Mouse (Mus musculus) neutrophil, adult 5-6 weeks (primary cell): ENCODE measurements around the gene Btbd9. TPM values are rescaled to one million over a fixed set of nuclear protein-coding genes. Genes with fewer than 3 reads are reported as not detected.

Experiments used
- ATAC-seq: fragments of 151-379, 151-347 bp; 2 replicates; pipeline ENCODE4 v1.8.0; 2017; ENCODE audit warnings: mild to moderate bottlenecking, moderate TSS enrichment; ENCODE audit not compliant: insufficient number of reproducible peaks, poor library complexity, low FRiP score, severe bottlenecking; ENCODE audit errors: extremely low read depth
- total RNA-seq: library from RNA; stranded (forward); fragments of 200-1000 nt; gene quantifications from 2 replicates; pipeline ENCODE4 v1.2.3, GENCODE M21; 2017

The Btbd9 gene
- total RNA-seq, 1 experiment from 2014 or later = 37.0 TPM

DNA sequence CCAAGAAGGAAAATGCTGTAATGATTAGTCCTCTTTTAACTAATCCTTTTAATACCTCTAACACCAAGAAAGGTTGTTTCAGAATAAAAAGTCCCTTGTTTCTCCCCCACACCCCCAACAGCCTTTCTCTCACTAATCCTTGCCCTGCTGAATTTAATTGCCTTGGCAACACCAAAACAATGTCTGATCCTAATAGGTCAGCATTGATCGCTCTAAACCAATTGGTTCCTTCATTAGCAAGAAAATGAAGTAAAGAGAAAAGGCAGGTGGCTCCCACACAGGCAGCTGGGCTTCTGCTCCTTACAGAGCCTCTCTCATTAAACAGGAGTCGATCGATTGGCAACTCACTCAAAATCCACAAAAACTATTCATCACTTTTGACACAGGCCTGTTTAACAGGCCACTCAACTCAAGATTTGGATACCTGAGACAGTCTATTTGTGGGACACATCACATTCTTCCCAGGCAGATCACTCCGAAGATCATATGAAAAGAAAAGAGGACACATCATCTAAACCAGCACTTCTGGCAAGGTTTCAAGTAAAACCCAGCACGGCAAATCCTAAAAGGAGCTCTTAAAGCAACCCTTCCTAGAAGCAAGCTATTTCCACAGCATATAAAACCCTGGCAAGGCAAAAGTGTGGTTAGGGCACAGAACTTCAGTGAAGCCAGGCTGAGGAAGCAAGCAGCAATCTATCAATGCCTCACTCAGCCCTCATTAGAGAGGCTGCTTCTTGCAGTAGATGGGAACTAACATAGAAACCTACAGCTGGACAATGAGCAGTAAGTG lies 197.9 kb downstream of the Btbd9 start:
- no peak for ATAC-seq

GRCm38 (mm10) chr17:30377754-30378153 lies 198.5 kb downstream of the Btbd9 start:
- no peak for ATAC-seq

GRCm38 (mm10) chr17:30375107-30375506 lies 201.2 kb downstream of the Btbd9 start:
- no peak for ATAC-seq

DNA sequence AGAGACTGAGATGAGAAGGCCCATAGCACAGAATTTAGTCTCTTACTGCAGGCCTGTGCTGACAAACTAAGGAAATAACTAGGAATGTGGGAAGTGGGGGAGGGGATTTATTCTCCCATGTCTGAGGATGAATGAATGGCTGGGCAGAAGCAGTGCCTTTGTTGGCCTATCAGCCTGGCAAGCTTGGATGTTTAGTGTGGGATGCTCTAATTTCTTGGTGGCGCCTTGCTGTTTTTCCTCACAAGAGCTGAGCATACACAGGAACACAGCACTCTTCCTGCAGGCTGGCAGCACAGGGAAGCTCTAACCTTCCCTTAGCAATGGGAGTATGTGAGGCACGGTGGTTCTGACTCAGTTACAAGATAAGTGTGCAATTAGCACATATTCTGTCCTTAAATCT lies 207.7 kb downstream of the Btbd9 start:
- no peak for ATAC-seq

DNA sequence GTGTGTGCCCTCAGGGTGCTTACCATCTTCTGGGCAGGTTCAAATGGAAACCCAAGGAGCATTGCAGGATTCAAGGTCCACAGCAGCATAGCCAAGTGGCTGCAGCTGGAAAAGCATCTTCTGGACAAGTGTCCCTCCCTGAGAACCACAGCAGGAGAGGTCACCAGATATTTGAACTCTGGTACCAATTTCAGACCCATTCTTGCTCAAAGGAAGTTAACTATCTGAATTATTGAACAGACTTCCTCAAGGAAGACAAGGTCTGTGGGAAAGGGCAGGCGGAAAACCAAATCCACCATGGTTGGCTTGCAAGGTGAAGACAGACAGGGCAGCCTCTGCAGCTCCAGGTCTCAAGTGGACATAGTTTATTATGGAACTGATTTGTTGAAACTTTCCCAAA lies 211.6 kb downstream of the Btbd9 start:
- ATAC-seq = no peak

DNA sequence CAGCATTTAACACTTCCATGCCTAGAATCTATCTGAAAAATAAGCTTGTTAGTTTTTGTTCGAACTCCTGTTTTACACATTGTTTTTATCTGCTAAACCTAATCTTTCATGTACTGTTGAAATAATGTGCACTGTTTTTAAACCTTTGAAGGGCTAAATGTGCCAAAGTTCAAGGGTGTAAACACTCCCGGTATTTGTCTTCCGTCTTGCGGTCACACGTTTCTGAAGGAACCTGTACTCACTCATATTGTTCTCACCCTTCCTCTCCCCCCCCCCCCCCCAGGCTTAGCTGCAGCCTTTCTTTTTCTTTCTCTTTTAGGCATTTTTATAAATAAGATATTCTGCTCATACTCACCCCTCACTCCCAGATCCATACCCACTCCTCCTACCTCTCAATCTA lies 212.9 kb downstream of the Btbd9 start:
- ATAC-seq = no peak

DNA sequence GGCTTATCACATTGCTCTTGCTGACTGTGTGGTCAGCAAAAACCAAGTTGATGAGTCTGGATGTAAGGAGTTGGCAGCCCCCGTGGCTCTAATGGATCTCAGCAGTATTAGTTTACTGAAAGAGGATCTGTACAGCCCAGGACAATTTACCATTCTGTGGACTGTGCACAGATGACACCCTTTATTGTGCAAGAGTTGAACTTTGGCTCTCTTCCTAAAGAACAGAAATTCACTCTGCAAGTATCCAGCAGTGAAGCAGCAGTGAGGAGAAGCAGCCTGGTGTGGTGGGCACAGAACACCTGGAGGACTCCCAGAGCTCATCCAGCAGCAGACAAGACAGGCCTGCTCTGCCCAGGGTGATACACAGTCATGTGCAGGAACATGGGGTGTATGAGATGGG lies 215.6 kb downstream of the Btbd9 start:
- ATAC-seq = no peak

DNA sequence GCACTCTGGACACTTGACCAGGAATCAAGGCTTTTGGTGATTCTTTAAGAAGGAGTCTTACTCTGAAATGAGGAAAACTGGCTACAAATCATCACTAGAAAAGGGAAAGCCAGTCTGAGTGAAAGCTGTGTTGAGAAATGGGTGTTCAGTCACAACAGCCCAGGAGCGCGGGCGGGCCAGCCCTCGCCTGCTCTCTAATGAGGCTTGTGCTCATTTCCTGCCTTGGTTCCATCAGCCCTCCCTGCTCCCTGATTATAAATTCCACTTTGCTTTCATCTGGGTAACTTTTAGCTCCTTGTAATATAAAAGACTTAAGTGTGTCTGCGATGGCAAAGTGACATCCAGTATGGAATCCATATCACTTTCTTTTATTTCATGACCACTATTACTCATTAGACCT lies 216.9 kb downstream of the Btbd9 start:
- no peak for ATAC-seq

- no peak for ATAC-seq
These were observed 220.9 kb downstream of the Btbd9 start for GRCm38 (mm10) chr17:30355431-30355830.

DNA sequence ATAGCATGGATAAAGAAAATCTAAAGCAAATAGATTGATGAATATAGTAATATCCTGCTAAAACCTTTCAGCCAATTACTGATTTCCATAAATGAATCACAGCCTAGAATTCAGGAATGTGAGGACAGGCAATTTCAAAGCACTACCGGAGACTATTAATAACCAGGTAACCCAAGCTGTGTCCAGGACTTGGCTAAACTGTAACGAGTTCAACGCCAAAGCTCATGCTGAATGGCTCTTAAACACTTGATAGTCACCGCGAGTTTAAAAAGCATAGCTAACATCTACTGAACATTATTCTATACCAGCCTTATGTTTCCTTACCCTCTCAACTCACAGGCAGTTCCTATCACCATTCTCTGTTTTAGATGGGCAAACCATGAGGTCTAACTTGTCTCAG lies 221.9 kb downstream of the Btbd9 start:
- no peak for ATAC-seq

- ATAC-seq = no peak
These were observed 228.3 kb downstream of the Btbd9 start for GRCm38 (mm10) chr17:30348031-30348430.

DNA sequence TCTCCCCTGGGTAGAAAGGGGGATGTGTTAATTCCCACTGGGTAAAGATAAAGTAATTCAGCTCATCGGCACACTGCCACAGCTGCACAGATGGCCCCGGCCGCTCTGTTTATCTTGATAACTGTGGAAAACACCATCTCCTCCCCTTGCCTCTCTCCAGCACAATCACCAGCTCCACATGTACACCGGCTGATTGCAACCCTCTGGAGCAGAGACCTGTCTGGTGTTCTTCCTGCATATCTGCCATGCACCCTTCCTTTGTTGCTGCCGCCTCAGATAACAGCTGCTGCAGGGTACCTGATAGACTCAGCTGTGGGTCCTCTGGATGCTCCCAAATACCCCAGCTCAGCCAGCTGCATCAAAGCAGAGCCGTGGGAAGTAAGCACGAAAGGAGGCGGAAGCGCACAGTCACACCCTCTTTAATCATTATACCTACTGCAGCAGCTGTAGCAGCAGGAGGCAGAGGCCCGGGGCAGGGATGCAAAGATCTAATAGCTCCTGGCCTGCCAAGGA lies 229.1 kb downstream of the Btbd9 start:
- no peak for ATAC-seq

- ATAC-seq = no peak
These were observed 231.3 kb downstream of the Btbd9 start for GRCm38 (mm10) chr17:30345008-30345407.

DNA sequence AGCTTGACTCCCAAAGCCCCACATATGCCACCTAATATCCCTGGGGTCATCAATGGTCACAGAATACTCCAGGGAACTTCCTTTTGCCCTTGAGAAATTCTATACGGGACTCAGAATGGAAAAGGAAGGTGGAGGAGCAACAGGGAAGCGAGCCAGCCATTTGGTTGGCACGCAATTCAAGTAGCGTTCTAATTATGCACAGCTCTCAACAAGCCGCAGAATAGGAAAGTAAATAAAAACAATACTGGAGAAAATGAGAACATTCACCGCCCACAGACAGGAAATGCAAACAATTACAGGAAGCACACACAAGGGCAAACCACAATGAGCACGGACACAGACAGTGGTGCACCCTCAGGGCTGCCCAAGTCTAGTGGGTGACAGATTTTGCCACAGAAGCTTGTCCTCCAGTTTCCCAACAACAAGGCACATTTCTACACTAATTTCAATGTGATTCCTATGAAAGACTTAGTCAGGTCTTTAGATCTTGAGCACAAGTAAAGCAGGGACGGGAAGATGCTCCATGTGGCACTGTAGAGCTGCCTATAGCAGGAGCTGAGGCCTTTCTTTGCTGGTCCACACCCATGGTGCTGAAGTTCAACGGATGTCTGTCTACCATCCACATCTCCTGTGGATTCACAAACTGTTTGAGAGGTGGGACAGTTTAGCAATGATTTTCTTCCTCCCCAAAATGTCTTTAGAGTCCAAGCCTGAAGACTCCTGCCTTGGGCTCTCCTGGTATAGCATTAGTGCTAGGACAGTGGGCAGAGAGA lies 232.4 kb downstream of the Btbd9 start:
- ATAC-seq = no peak

DNA sequence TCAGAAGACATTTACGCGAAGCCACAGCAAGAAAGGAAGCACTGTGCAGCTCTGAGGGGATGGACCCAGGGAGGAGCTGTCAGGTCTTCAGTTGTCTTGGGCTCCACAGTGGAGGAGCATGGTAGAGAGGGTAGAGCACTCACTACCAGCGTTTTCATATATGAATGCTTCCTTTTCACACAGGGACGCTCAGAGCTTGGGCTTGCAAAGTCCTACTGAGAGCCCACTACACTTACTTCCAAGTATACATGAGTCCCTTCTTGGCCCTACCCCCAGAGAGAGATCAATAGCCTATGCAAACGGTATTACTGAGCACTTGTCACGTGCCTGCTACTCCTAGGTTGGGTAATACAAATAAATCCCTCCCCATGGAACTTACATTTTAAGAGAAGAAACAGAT lies 234.7 kb downstream of the Btbd9 start:
- ATAC-seq = no peak

- no peak for ATAC-seq
These were observed 235.7 kb downstream of the Btbd9 start for GRCm38 (mm10) chr17:30340495-30341126.

GRCm38 (mm10) chr17:30339317-30339716 lies 237.0 kb downstream of the Btbd9 start:
- no peak for ATAC-seq

- no peak for ATAC-seq
These were observed 239.5 kb downstream of the Btbd9 start for GRCm38 (mm10) chr17:30336816-30337215.

- no peak for ATAC-seq
These were observed 240.0 kb downstream of the Btbd9 start for GRCm38 (mm10) chr17:30336280-30336679.

GRCm38 (mm10) chr17:30335746-30336145 lies 240.5 kb downstream of the Btbd9 start:
- ATAC-seq = no peak
